Mouse (Mus musculus): ENCODE data around the gene Rasgrp3. TPM values are rescaled to one million over a fixed set of nuclear protein-coding genes. Genes with fewer than 3 reads are reported as not detected.

The Rasgrp3 gene
- polyA plus RNA-seq, 1 experiment, result 0.46 TPM

DNA sequence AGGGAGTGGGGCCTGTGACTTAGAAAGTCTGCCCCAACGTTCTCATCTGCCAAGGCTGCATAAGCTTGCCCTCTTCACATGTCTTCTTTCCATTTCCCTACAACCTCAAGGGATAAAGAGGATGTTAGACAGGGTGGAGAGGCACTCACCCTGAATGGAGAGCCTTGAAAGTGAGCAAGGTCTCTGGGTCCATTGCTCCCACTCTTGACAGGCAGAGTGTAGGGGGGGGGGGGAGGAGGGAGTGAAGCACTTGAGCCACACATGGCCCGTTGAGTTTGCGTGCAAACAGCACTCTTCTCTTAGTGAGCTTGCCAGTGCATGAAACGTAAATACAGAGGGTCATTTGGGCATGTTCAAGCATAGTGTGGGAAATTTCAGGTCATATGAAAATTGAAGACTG is 59.5 kb downstream of the Rasgrp3 start:
- no peak overlapping the region for H3K4me2 ChIP-seq (ENCODE audit: low read depth)
- no peak overlapping the region for H3ac ChIP-seq (ENCODE audit: control insufficient read depth, insufficient read length)
- no peak for TF ChIP-seq POLR2AphosphoS2 (IDR thresholded peaks at IDR 0.05; ENCODE audit: insufficient read length, low read depth)
- TF ChIP-seq REST (IDR thresholded peaks at IDR 0.05; ENCODE audit: insufficient read depth, insufficient read length), result no peak
- no peak for TF ChIP-seq MYOD1 (IDR thresholded peaks at IDR 0.05; ENCODE audit: control insufficient read depth in 1 of 3, insufficient read length in 2 of 3, low read depth in 2 of 3)
- no peak for TF ChIP-seq USF1 (IDR thresholded peaks at IDR 0.05; ENCODE audit: low read depth)
- no peak for TF ChIP-seq TCF12 (IDR thresholded peaks at IDR 0.05; ENCODE audit: insufficient read depth, poor library complexity, severe bottlenecking)
- TF ChIP-seq SRF (IDR thresholded peaks at IDR 0.05; ENCODE audit: control insufficient read depth, insufficient read length, low read depth), result no peak
- no peak for TF ChIP-seq CEBPB (IDR thresholded peaks at IDR 0.05; ENCODE audit: insufficient read depth, poor library complexity, severe bottlenecking)
- H3K36me3 ChIP-seq (ENCODE audit: control insufficient read depth, insufficient read depth), result no peaks in the 10 kb centered on the region
- H3K79me2 ChIP-seq (ENCODE audit: control insufficient read depth, insufficient read depth), result no peaks in the 10 kb centered on the region
- no peak overlapping the region for H3K4me3 ChIP-seq
- H3K27me3 ChIP-seq (ENCODE audit: control insufficient read depth, insufficient read depth, insufficient read length), result no peaks in the 10 kb centered on the region

DNA sequence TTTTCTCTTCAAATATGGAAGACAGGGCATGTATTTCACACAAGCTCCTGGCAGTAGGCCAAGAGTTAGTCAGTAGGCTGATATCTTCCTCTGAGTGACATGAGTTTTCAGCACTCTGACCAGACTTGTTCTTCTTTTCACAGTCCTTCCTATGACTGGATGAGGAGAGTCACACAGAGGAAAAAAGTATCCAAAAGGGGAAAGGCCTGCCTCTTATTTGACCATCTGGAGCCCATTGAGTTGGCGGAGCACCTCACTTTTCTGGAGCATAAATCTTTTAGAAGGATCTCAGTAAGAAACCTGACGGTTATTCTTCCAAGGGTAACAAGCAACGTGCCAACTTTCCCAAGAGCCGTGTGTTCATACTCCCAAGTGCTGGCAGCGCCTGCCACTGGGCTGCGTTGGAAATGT is 62.5 kb downstream of the Rasgrp3 start:
- H3K4me3 ChIP-seq, result no peak overlapping the region
- TF ChIP-seq REST (IDR thresholded peaks at IDR 0.05; ENCODE audit: insufficient read depth, insufficient read length) (no peak), TCF12 (IDR thresholded peaks at IDR 0.05; ENCODE audit: insufficient read depth, poor library complexity, severe bottlenecking) (no peak), POLR2AphosphoS2 (IDR thresholded peaks at IDR 0.05; ENCODE audit: insufficient read length, low read depth) (no peak), SRF (IDR thresholded peaks at IDR 0.05; ENCODE audit: control insufficient read depth, insufficient read length, low read depth) (no peak), MAX (IDR thresholded peaks at IDR 0.05; ENCODE audit: low read depth) (no peak)
- H3K4me2 ChIP-seq (ENCODE audit: low read depth), result no peak overlapping the region
- H3K36me3 ChIP-seq (ENCODE audit: control insufficient read depth, insufficient read depth), result no peaks in the 10 kb centered on the region
- H3K79me2 ChIP-seq (ENCODE audit: control insufficient read depth, insufficient read depth), result no peaks in the 10 kb centered on the region
- no peak overlapping the region for H3ac ChIP-seq (ENCODE audit: control insufficient read depth, insufficient read length)
- H3K27me3 ChIP-seq (ENCODE audit: control insufficient read depth, insufficient read depth, insufficient read length), result no peaks in the 10 kb centered on the region

DNA sequence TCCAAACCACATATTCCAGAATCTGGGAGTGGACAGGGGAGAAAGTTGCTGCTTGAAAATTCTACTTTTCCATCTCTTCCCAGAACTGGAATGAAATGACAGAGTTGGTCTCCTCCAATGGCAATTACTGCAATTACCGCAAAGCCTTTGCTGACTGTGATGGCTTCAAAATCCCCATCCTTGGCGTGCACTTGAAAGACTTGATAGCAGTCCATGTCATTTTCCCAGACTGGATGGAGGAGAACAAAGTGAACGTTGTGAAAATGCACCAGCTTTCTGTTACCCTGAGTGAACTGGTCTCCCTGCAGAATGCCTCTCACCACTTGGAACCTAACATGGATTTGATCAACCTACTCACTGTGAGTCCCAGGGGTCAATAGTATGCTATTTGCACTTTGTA is 67.3 kb downstream of the Rasgrp3 start:
- Histone ChIP-seq H3K79me2 (ENCODE audit: control insufficient read depth, insufficient read depth) (no peaks in the 10 kb centered on the region), H3K4me2 (ENCODE audit: low read depth) (no peak overlapping the region), H3ac (ENCODE audit: control insufficient read depth, insufficient read length) (no peak overlapping the region), H3K4me3 (no peak overlapping the region), H3K36me3 (ENCODE audit: control insufficient read depth, insufficient read depth) (no peaks in the 10 kb centered on the region), H3K27me3 (ENCODE audit: control insufficient read depth, insufficient read depth, insufficient read length) (no peaks in the 10 kb centered on the region)
- TF ChIP-seq REST (IDR thresholded peaks at IDR 0.05; ENCODE audit: insufficient read depth, insufficient read length) (no peak), TCF12 (IDR thresholded peaks at IDR 0.05; ENCODE audit: insufficient read depth, poor library complexity, severe bottlenecking) (no peak), MYOD1 (IDR thresholded peaks at IDR 0.05; ENCODE audit: control insufficient read depth in 1 of 3, insufficient read length in 2 of 3, low read depth in 2 of 3) (no peak), POLR2AphosphoS2 (IDR thresholded peaks at IDR 0.05; ENCODE audit: insufficient read length, low read depth) (no peak)

DNA sequence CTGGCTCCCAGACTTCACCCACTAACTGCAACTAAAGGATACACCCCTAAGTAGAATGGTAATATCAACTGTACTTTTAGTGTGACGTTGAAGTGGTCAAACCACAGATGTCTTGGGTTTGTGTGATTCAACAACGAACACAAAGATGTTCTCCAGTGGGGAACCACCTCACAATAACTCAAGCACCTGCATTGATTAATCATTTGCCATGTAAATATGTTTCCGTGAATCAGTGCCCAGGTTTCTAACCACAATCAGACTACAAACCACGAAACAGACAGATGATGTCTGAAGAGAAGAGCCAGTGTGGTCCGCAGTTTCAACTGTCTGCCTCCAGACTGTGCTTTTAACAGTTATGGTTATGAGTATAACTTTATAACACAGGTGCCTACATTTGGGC is 69.4 kb downstream of the Rasgrp3 start:
- H3K36me3 ChIP-seq (ENCODE audit: control insufficient read depth, insufficient read depth), result no peaks in the 10 kb centered on the region
- H3ac ChIP-seq (ENCODE audit: control insufficient read depth, insufficient read length), result no peak overlapping the region
- H3K27me3 ChIP-seq (ENCODE audit: control insufficient read depth, insufficient read depth, insufficient read length), result no peaks in the 10 kb centered on the region
- H3K4me2 ChIP-seq (ENCODE audit: low read depth), result no peak overlapping the region
- no peak for TF ChIP-seq TCF3 (IDR thresholded peaks at IDR 0.05; ENCODE audit: insufficient read length, low read depth)
- TF ChIP-seq MYOG (IDR thresholded peaks at IDR 0.05; ENCODE audit: control insufficient read depth in 1 of 3, insufficient read depth in 1 of 3, insufficient read length in 2 of 3, low read depth in 2 of 3), result no peak
- no peak for TF ChIP-seq SRF (IDR thresholded peaks at IDR 0.05; ENCODE audit: control insufficient read depth, insufficient read length, low read depth)
- no peak for TF ChIP-seq CEBPB (IDR thresholded peaks at IDR 0.05; ENCODE audit: insufficient read depth, poor library complexity, severe bottlenecking)
- no peak for TF ChIP-seq USF1 (IDR thresholded peaks at IDR 0.05; ENCODE audit: low read depth)
- no peak for TF ChIP-seq MYOD1 (IDR thresholded peaks at IDR 0.05; ENCODE audit: control insufficient read depth in 1 of 3, insufficient read length in 2 of 3, low read depth in 2 of 3)
- no peak for TF ChIP-seq POLR2AphosphoS2 (IDR thresholded peaks at IDR 0.05; ENCODE audit: insufficient read length, low read depth)
- no peak for TF ChIP-seq MAX (IDR thresholded peaks at IDR 0.05; ENCODE audit: low read depth)
- TF ChIP-seq POLR2A (IDR thresholded peaks at IDR 0.05; ENCODE audit: insufficient read length, low read depth), result no peak
- no peak for TF ChIP-seq TCF12 (IDR thresholded peaks at IDR 0.05; ENCODE audit: insufficient read depth, poor library complexity, severe bottlenecking)
- TF ChIP-seq REST (IDR thresholded peaks at IDR 0.05; ENCODE audit: insufficient read depth, insufficient read length), result no peak
- no peak for TF ChIP-seq E2F4 (IDR thresholded peaks at IDR 0.05; ENCODE audit: insufficient read depth)
- no peaks in the 10 kb centered on the region for H3K79me2 ChIP-seq (ENCODE audit: control insufficient read depth, insufficient read depth)
- H3K4me3 ChIP-seq, result no peak overlapping the region

DNA sequence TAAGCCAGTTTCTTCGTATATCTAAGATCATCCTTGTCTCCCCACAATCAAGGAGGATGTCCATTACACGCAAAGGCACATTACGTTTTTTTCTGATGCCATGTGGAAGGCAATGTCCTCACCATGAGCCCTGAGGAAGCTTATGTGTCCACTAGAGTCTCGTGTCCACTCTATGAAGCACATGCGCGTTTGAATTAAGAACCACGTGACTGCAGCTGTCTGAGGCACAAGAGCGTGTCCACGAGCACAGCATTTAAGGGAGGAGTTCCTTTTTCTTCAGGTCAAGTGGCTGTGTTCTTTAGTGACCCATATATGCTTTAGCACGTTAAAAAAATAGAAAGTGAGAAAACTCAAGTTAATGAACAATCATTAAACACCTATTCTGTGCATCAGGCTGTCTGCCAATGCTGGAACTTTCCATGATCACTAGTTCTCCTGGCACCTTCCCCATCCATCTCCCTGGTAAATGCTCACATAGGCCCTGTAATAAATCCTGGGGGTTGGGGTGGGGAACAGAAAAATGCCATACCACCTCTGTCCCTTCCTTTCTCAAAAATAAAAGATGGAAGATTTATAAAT is 70.5 kb downstream of the Rasgrp3 start:
- TF ChIP-seq E2F4 (IDR thresholded peaks at IDR 0.05; ENCODE audit: insufficient read depth) (no peak), TCF3 (IDR thresholded peaks at IDR 0.05; ENCODE audit: insufficient read length, low read depth) (no peak), POLR2AphosphoS2 (IDR thresholded peaks at IDR 0.05; ENCODE audit: insufficient read length, low read depth) (no peak), MAX (IDR thresholded peaks at IDR 0.05; ENCODE audit: low read depth) (no peak), MYOG (IDR thresholded peaks at IDR 0.05; ENCODE audit: control insufficient read depth in 1 of 3, insufficient read depth in 1 of 3, insufficient read length in 2 of 3, low read depth in 2 of 3) (no peak), USF1 (IDR thresholded peaks at IDR 0.05; ENCODE audit: low read depth) (no peak), SRF (IDR thresholded peaks at IDR 0.05; ENCODE audit: control insufficient read depth, insufficient read length, low read depth) (no peak), CEBPB (IDR thresholded peaks at IDR 0.05; ENCODE audit: insufficient read depth, poor library complexity, severe bottlenecking) (no peak), MYOD1 (IDR thresholded peaks at IDR 0.05; ENCODE audit: control insufficient read depth in 1 of 3, insufficient read length in 2 of 3, low read depth in 2 of 3) (no peak), TCF12 (IDR thresholded peaks at IDR 0.05; ENCODE audit: insufficient read depth, poor library complexity, severe bottlenecking) (no peak), REST (IDR thresholded peaks at IDR 0.05; ENCODE audit: insufficient read depth, insufficient read length) (no peak), POLR2A (IDR thresholded peaks at IDR 0.05; ENCODE audit: insufficient read length, low read depth) (no peak)

More for the DNA sequence above, 70.5 kb downstream of the Rasgrp3 start:
- H3K36me3 ChIP-seq (ENCODE audit: control insufficient read depth, insufficient read depth), result no peaks in the 10 kb centered on the region
- H3K27me3 ChIP-seq (ENCODE audit: control insufficient read depth, insufficient read depth, insufficient read length), result no peaks in the 10 kb centered on the region
- H3K79me2 ChIP-seq (ENCODE audit: control insufficient read depth, insufficient read depth), result no peaks in the 10 kb centered on the region
- no peak overlapping the region for H3ac ChIP-seq (ENCODE audit: control insufficient read depth, insufficient read length)
- H3K4me3 ChIP-seq, result no peak overlapping the region
- no peak overlapping the region for H3K4me2 ChIP-seq (ENCODE audit: low read depth)
